9 mouse cellular contexts compared by ENCODE assay signal in the genomic region with DNA sequence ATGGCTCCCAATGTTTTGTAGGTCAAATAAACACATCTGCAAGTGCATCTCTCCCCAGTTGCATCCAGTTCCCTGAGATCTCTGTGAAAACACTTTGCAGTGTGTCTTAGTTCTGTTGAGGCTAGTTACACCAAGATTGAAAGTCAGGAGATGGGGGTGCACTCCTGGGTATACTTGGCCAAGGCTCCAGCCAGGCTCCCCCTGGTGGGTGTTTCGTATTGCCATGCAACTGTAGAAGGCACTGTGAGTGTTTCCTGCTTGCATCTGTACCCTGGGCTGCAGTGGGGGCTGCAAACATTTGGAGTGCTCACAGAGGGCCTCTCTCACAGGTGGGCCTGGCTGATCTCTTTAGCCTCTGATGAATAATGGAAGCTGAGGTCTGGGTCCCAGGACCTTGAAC.
DNase-seq lines count a peak whose midpoint lies in the region; ATAC-seq and TF ChIP-seq lines count a peak whose summit lies in the region.
"Had no signal": no experiment of that assay in that cellular context is flagged by ENCODE, and none has a peak within 500 bp of the region (broad histone marks: within the 10 kb centered on the region; RNA-seq: fewer than 3 reads in every experiment).

No protein-coding gene starts in this region.

- H3K4me1 ChIP-seq in midbrain, embryonic 14.5 days (ENCODE audit: control insufficient read depth, insufficient read depth, low read length), result 0 out of 2 replicates have a peak, but pooled peaks cover 2% of the 10 kb centered on the region
- H3K4me1 ChIP-seq in midbrain, embryonic 13.5 days (replicated peaks), result peaks cover 9% of the 10 kb centered on the region
- H3K4me1 ChIP-seq in embryonic facial prominence, embryonic 14.5 days (ENCODE audit: control insufficient read depth, insufficient read depth, low read length), result no peaks in the 10 kb centered on the region
- H3K4me1 ChIP-seq in forebrain, embryonic 12.5 days, result peaks cover 4% of the 10 kb centered on the region; the same call in 1 of the 2 replicates
- H3K4me1 ChIP-seq: liver, embryonic 13.5 days had no signal

- no peaks in the 10 kb centered on the region for H3K27me3 ChIP-seq in midbrain, embryonic 14.5 days (ENCODE audit: control insufficient read depth, insufficient read depth, low read length)
- H3K27me3 ChIP-seq in midbrain, embryonic 13.5 days, result no peaks in the 10 kb centered on the region
- no peaks in the 10 kb centered on the region for H3K27me3 ChIP-seq in embryonic facial prominence, embryonic 14.5 days (replicated peaks; ENCODE audit: control insufficient read depth, insufficient read depth, low read length)
- no peaks in the 10 kb centered on the region for H3K27me3 ChIP-seq in forebrain, embryonic 12.5 days
- H3K27me3 ChIP-seq: liver, embryonic 13.5 days had no signal

- H3K27ac ChIP-seq in gastrocnemius, adult 2 months, result no peak overlapping the region
- no peak overlapping the region for H3K27ac ChIP-seq in midbrain, embryonic 14.5 days (replicated peaks; ENCODE audit: low read depth, low read length)
- H3K27ac ChIP-seq in midbrain, embryonic 13.5 days, result no peak overlapping the region
- no peak overlapping the region for H3K27ac ChIP-seq in embryonic facial prominence, embryonic 14.5 days (replicated peaks; ENCODE audit: low read depth, low read length)
- H3K27ac ChIP-seq in forebrain, embryonic 12.5 days, result no peak overlapping the region
- H3K27ac ChIP-seq: liver, embryonic 13.5 days had no signal

- 45% methylated on average over 1 of the region's 1 CpGs for WGBS in midbrain, embryonic 14.5 days
- WGBS in midbrain, embryonic 13.5 days, result 52% methylated on average over 1 of the region's 1 CpGs
- WGBS in embryonic facial prominence, embryonic 14.5 days, result 13% methylated on average over 1 of the region's 1 CpGs
- WGBS in forebrain, embryonic 12.5 days, result 42% methylated on average over 1 of the region's 1 CpGs

- no peak overlapping the region for H3K9ac ChIP-seq in midbrain, embryonic 14.5 days (replicated peaks; ENCODE audit: low read length)
- H3K9ac ChIP-seq in midbrain, embryonic 13.5 days (replicated peaks), result no peak overlapping the region
- H3K9ac ChIP-seq in embryonic facial prominence, embryonic 14.5 days (ENCODE audit: low read depth, low read length), result no peak overlapping the region
- no peak overlapping the region for H3K9ac ChIP-seq in forebrain, embryonic 12.5 days
- H3K9ac ChIP-seq: liver, embryonic 13.5 days had no signal

- DNase-seq in gastrocnemius, adult 2 months, result peak; percentile 25
- no peak for DNase-seq in gastrocnemius, postnatal 25 days
- DNase-seq in midbrain, embryonic 14.5 days, result peak; percentile 63
- DNase-seq in embryonic facial prominence, embryonic 14.5 days (ENCODE audit: low spot score), result peak; percentile 21
- peak; percentile 19 for DNase-seq in neural tube, embryonic 10.5 days (ENCODE audit: extremely low spot score, low spot score)
- no peak for DNase-seq in urinary bladder, postnatal 25 days (ENCODE audit: low spot score)
- DNase-seq: liver, embryonic 13.5 days had no signal

- no peak for ATAC-seq in midbrain, embryonic 14.5 days (ENCODE audit: low FRiP score, low TSS enrichment)
- ATAC-seq in midbrain, embryonic 13.5 days, result no peak
- ATAC-seq in embryonic facial prominence, embryonic 14.5 days (ENCODE audit: low read depth), result no peak
- ATAC-seq in forebrain, embryonic 12.5 days (ENCODE audit: low FRiP score), result no peak

- H3K36me3 ChIP-seq in midbrain, embryonic 14.5 days (ENCODE audit: control insufficient read depth, insufficient read depth, low read length), result no peaks in the 10 kb centered on the region
- no peaks in the 10 kb centered on the region for H3K36me3 ChIP-seq in midbrain, embryonic 13.5 days
- H3K36me3 ChIP-seq in embryonic facial prominence, embryonic 14.5 days (ENCODE audit: control insufficient read depth, insufficient read depth, low read length), result no peaks in the 10 kb centered on the region
- H3K36me3 ChIP-seq in forebrain, embryonic 12.5 days (replicated peaks), result no peaks in the 10 kb centered on the region
- H3K36me3 ChIP-seq: liver, embryonic 13.5 days had no signal

- H3K4me2 ChIP-seq in midbrain, embryonic 14.5 days (ENCODE audit: low read length), result no peak overlapping the region
- H3K4me2 ChIP-seq in midbrain, embryonic 13.5 days (replicated peaks), result no peak overlapping the region
- H3K4me2 ChIP-seq in embryonic facial prominence, embryonic 14.5 days (ENCODE audit: low read depth, low read length), result no peak overlapping the region
- H3K4me2 ChIP-seq in forebrain, embryonic 12.5 days, result no peak overlapping the region
- H3K4me2 ChIP-seq: liver, embryonic 13.5 days had no signal

- no peaks in the 10 kb centered on the region for H3K9me3 ChIP-seq in midbrain, embryonic 14.5 days (ENCODE audit: control insufficient read depth, low read length)
- 0 out of 2 replicates have a peak, but pooled peaks cover 3% of the 10 kb centered on the region for H3K9me3 ChIP-seq in midbrain, embryonic 13.5 days
- H3K9me3 ChIP-seq in embryonic facial prominence, embryonic 14.5 days (ENCODE audit: control insufficient read depth, low read length), result 0 out of 2 replicates have a peak, but pooled peaks cover 5% of the 10 kb centered on the region
- H3K9me3 ChIP-seq in forebrain, embryonic 12.5 days, result 0 out of 2 replicates have a peak, but pooled peaks cover 4% of the 10 kb centered on the region
- H3K9me3 ChIP-seq: liver, embryonic 13.5 days had no signal

- TF ChIP-seq CTCF in gastrocnemius, adult 2 months (IDR thresholded peaks at IDR 0.05), result peak; percentile 32; the same call in 1 of the 2 replicates

- intact Hi-C loops in gastrocnemius, adult 2 months (cut with DNase I), result no loop called here

- H3K4me3 ChIP-seq in gastrocnemius, adult 2 months, result no peak overlapping the region
- no peak overlapping the region for H3K4me3 ChIP-seq in midbrain, embryonic 14.5 days (replicated peaks; ENCODE audit: low read depth, low read length)
- H3K4me3 ChIP-seq in midbrain, embryonic 13.5 days (replicated peaks), result no peak overlapping the region
- H3K4me3 ChIP-seq in embryonic facial prominence, embryonic 14.5 days (ENCODE audit: low read depth, low read length), result no peak overlapping the region
- no peak overlapping the region for H3K4me3 ChIP-seq in forebrain, embryonic 12.5 days (replicated peaks)
- H3K4me3 ChIP-seq: liver, embryonic 13.5 days had no signal

Comparison
In these comparisons a context has a peak if more than half of its experiments do, and no peak if none do; other contexts are left out.
1. DNase-seq: peak in gastrocnemius, adult 2 months (single experiment), midbrain, embryonic 14.5 days (single experiment), embryonic facial prominence, embryonic 14.5 days (single experiment) and neural tube, embryonic 10.5 days (single experiment); none in gastrocnemius, postnatal 25 days (single experiment) and urinary bladder, postnatal 25 days (single experiment).